Mouse (Mus musculus) forebrain, embryonic 13.5 days (tissue): Measurements from ENCODE around the gene Nxph3. TPM values are rescaled to one million over a fixed set of nuclear protein-coding genes. Genes with fewer than 3 reads are reported as not detected.
A peak's percentile ranks its signal among the peaks of the same experiment; 100 is the strongest.

Source experiments
- ATAC-seq: fragments of 200-750 bp; cut with Nextera tagmentation; 2 replicates; pipeline ENCODE4 v1.8.0; 2017
- H3K27ac ChIP-seq: fragments of 300-500 bp; sonication (generic); 2 replicates; pipeline ENCODE4 v1.5.1; 2015; ENCODE audit warnings: inconsistent platforms, mild to moderate bottlenecking, moderate library complexity
- H3K27me3 ChIP-seq: fragments of 300-500 bp; sonication (generic); 2 replicates; pipeline ENCODE4 v1.6.1; 2015; ENCODE audit warnings: mild to moderate bottlenecking, inconsistent platforms
- H3K36me3 ChIP-seq: fragments of 300-500 bp; sonication (generic); 2 replicates; pipeline ENCODE4 v1.6.1; 2015; ENCODE audit warnings: mild to moderate bottlenecking, inconsistent platforms; ENCODE audit not compliant: poor library complexity, severe bottlenecking
- H3K4me1 ChIP-seq: fragments of 300-500 bp; sonication (generic); 2 replicates; pipeline ENCODE4 v1.6.1; 2015; ENCODE audit warnings: inconsistent platforms
- H3K4me2 ChIP-seq: fragments of 300-500 bp; sonication (generic); 2 replicates; pipeline ENCODE4 v1.6.1; 2015; ENCODE audit warnings: inconsistent platforms, mild to moderate bottlenecking, moderate library complexity
- H3K4me3 ChIP-seq: fragments of 300-500 bp; sonication (generic); 2 replicates; pipeline ENCODE4 v1.5.1; 2015; ENCODE audit warnings: mild to moderate bottlenecking, inconsistent platforms
- H3K9ac ChIP-seq: fragments of 300-500 bp; sonication (generic); 2 replicates; pipeline ENCODE4 v1.6.1; 2015; ENCODE audit warnings: mild to moderate bottlenecking, inconsistent platforms
- H3K9me3 ChIP-seq: fragments of 300-500 bp; sonication (generic); replicated peaks from 2 replicates; pipeline ENCODE4 v1.6.1; 2016; ENCODE audit warnings: inconsistent platforms
- WGBS: fragments of 180-500 bp; shearing (Covaris S2); methylation state at CpG from one replicate; pipeline ENCODE4 v1.1.7; 2015; 5-methylcytosine and 5-hydroxymethylcytosine counted together
- polyA plus RNA-seq: library from polyadenylated mRNA; unstranded; fragments of >200 nt; fragmentation: Nextera tagmentation; extraction: Ambion mirVana; gene quantifications from 2 replicates; pipeline ENCODE4 v1.2.1, GENCODE M21; 2015

Nxph3 gene
- polyA plus RNA-seq, 1 experiment from 2014 or later = 2.2 TPM

DNA sequence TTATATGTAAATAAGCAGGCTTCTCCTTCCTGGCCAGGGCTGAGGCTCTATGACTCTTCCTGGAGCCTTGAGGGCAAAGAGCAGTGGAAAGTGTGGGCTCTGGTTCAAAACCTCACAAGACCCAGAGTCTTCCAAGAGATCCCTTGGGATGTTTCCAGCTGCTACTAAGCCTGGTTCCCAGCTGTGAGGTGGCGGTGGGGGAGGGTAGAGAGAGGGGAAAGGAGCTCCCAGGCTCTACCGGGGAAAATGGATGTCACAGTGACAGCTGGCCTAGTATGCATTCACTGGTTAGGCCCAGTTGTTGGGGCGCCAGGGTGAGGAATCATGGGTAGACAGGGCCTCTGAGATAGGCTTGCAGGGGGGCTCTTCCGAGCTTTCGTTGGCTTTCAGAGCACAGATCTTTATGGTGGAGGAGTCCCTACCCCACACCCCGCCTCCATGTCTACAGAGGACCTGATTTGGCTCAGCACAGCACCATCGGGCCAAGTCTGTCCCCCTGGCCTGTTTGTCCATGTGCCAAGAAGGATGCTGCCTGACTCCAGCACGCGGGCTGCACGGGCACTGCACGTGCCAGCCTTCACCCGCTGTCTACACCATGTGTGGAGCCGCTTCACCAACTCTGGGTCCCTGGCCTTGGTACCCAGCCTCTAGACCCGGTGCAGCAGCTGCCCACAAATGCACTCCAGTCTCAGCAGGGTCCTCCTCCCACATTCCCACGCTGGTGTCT, 24.2 kb upstream of the Nxph3 start:
- no peaks in the 10 kb centered on the region for H3K36me3 ChIP-seq
- no peak overlapping the region for H3K27ac ChIP-seq
- peaks cover 8% of the 10 kb centered on the region; the same call in 1 of the 2 replicates for H3K4me1 ChIP-seq
- H3K9ac ChIP-seq = no peak overlapping the region
- H3K4me3 ChIP-seq = no peak overlapping the region
- WGBS = 80% methylated on average over 15 of the region's 15 CpGs
- no peaks in the 10 kb centered on the region for H3K9me3 ChIP-seq
- no peak overlapping the region for H3K4me2 ChIP-seq
- 0 out of 2 replicates have a peak, but pooled peaks cover 10% of the 10 kb centered on the region for H3K27me3 ChIP-seq
- ATAC-seq = no peak

DNA sequence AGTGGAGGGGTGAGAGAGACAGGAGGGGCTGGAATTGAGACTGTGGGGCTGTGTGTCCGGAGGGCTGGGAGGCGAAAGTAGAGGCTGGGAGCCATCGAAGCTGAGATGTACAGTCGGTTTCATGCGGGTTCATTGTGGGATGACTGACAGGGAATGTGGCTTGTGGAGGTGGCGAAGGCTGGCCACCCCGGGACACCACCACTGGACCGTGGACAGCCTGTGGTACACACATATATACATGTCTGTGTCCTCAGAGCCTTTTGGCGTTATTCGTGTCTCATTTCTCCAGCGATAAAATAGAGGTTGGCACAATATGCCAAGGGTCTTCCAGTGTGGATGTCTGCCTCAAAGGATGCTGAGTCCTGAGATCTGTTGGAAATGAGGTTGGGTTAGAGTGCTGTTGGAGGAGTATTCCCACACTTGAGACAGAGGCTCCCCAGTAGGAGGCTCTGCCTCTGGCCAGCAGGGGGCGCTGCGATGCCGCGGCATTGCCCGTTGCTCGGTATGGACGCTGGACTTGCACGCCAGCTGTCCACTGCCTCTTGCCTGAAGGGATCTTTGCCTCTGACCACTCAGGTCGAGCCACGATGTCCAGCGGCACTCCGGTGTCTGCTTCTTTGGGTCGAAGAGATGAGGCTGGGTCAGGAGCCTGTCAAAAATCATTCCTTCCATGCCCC, 19.3 kb upstream of the Nxph3 start:
- no peak overlapping the region for H3K4me3 ChIP-seq
- peak; percentile 81 for ATAC-seq
- 22% methylated on average over 24 of the region's 24 CpGs for WGBS
- H3K36me3 ChIP-seq = no peaks in the 10 kb centered on the region
- no peaks in the 10 kb centered on the region for H3K9me3 ChIP-seq
- peak overlapping the region; percentile 44 for H3K4me2 ChIP-seq
- no peak overlapping the region; the same call in 1 of the 2 replicates for H3K9ac ChIP-seq
- no peak overlapping the region for H3K27ac ChIP-seq
- H3K4me1 ChIP-seq = peaks cover 5% of the 10 kb centered on the region; the same call in 1 of the 2 replicates
- H3K27me3 ChIP-seq = peaks cover 10% of the 10 kb centered on the region; the same call in 1 of the 2 replicates

DNA sequence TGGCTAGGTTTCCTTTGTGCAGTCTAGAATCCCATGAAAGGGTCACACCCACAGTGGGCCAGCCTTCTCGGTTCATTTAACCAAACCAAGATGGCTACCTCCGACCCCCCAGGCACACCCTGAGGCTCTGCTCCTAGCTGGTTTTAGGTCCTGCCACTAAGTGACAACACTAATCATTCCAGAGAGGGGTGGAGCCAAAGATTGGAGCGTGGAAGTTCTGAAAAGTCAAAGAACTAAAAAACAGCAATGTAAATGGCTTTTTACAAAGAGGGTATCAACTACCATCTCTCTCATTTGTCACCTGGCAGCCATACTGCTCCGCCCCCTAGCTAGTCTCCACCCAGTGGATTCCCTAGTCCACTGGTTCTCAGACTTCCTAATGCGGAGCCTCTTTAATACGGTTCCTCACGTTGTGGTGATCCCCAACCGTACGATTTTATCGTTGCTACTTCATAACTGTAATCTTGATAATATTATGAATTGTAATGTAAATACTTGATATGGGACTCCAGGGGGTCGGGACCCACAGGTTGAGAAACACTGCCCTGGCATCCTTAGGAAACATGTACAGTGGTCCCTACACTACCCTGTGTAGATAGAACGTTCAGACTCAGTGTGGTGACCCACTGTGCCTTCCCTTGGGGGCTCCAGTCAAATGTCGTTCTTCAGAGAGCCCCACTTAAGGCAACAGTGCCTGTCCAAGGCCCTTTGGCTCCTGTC, 18.1 kb upstream of the Nxph3 start:
- Histone ChIP-seq H3K4me1 (no peaks in the 10 kb centered on the region), H3K9ac (no peak overlapping the region), H3K4me2 (no peak overlapping the region), H3K27ac (no peak overlapping the region), H3K27me3 (peaks cover 10% of the 10 kb centered on the region; the same call in 1 of the 2 replicates), H3K36me3 (no peaks in the 10 kb centered on the region), H3K9me3 (no peaks in the 10 kb centered on the region), H3K4me3 (no peak overlapping the region)
- WGBS = 76% methylated on average over 13 of the region's 13 CpGs
- no peak for ATAC-seq

DNA sequence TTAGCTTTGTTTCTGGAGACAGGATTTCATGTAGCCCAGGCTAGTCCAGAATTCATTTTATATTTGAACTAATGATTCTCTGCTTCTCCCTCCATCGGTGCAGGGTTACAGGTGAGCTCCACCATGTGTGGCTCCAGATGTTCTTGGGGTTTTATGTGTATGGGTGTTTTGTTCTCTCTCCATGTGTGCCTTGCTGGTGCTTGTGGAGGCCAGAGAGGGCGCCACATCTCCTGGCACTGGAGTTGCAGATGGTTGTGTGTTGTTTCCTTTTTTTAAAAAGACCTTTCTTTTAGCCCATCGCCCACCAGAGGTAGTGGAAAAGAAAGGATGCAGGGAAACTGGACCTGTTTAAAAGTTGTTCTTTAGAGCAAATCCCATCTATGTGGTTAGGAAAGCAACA, 13.9 kb upstream of the Nxph3 start:
- H3K4me1 ChIP-seq = no peaks in the 10 kb centered on the region
- 80% methylated on average over 3 of the region's 3 CpGs for WGBS
- no peaks in the 10 kb centered on the region for H3K9me3 ChIP-seq
- peaks cover 4% of the 10 kb centered on the region; the same call in 1 of the 2 replicates for H3K27me3 ChIP-seq
- H3K36me3 ChIP-seq = no peaks in the 10 kb centered on the region
- no peak overlapping the region for H3K27ac ChIP-seq
- no peak for ATAC-seq
- H3K9ac ChIP-seq = no peak overlapping the region
- no peak overlapping the region for H3K4me3 ChIP-seq
- no peak overlapping the region for H3K4me2 ChIP-seq

DNA sequence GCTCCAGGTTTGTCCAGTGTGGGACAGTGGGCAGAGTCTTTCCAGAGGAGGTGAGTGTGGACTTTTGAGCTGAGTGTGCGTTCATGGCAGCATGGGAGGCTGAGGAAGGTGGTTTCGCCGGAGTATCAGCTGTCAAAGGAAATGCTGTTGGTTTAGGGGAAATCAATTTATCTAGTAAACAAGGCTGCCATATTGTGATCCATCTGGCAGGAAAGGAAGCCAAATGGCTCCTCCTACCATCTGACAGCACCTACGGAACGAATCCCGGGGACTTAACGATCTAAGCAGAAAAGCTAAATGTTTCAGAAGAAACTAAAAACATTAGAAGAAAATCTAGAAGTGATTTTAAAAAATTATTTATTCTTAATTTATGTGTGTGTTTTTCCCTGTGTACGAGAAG, 12.9 kb upstream of the Nxph3 start:
- no peaks in the 10 kb centered on the region for H3K36me3 ChIP-seq
- no peak overlapping the region for H3K4me2 ChIP-seq
- no peak for ATAC-seq
- 82% methylated on average over 8 of the region's 8 CpGs for WGBS
- no peak overlapping the region for H3K9ac ChIP-seq
- H3K4me3 ChIP-seq = no peak overlapping the region
- no peaks in the 10 kb centered on the region for H3K4me1 ChIP-seq
- no peaks in the 10 kb centered on the region; the same call in 1 of the 2 replicates for H3K27me3 ChIP-seq
- peak overlapping the region; percentile 55; the same call in 1 of the 2 replicates for H3K27ac ChIP-seq
- H3K9me3 ChIP-seq = no peaks in the 10 kb centered on the region

DNA sequence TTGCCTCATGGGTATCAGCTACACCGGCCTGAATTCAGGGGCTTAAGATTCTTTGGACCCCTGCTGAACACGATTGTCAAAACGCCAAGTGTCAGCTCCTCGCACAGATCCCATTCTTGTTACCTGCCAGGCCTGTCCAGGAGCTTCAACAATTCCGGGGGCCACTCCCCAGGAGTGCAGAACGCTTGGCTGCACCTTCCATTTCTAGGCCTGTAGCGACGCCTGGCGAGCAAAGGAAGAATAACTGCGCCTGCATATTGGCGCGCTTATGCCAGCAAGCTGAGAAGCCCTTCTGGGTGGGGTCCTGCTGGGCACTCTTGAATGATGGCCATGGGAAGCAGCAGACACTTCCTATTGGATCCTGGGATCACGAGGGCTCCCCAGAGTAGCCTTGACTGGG, 7.2 kb upstream of the Nxph3 start:
- no peaks in the 10 kb centered on the region for H3K36me3 ChIP-seq
- H3K4me3 ChIP-seq = peak overlapping the region; percentile 19
- no peaks in the 10 kb centered on the region for H3K9me3 ChIP-seq
- no peak overlapping the region for H3K27ac ChIP-seq
- WGBS = under 1% methylated on average over 13 of the region's 13 CpGs
- peaks cover 28% of the 10 kb centered on the region for H3K4me1 ChIP-seq
- peaks cover 7% of the 10 kb centered on the region for H3K27me3 ChIP-seq
- ATAC-seq = peak; percentile 20
- H3K9ac ChIP-seq = peak overlapping the region; percentile 41
- peak overlapping the region; percentile 52 for H3K4me2 ChIP-seq

DNA sequence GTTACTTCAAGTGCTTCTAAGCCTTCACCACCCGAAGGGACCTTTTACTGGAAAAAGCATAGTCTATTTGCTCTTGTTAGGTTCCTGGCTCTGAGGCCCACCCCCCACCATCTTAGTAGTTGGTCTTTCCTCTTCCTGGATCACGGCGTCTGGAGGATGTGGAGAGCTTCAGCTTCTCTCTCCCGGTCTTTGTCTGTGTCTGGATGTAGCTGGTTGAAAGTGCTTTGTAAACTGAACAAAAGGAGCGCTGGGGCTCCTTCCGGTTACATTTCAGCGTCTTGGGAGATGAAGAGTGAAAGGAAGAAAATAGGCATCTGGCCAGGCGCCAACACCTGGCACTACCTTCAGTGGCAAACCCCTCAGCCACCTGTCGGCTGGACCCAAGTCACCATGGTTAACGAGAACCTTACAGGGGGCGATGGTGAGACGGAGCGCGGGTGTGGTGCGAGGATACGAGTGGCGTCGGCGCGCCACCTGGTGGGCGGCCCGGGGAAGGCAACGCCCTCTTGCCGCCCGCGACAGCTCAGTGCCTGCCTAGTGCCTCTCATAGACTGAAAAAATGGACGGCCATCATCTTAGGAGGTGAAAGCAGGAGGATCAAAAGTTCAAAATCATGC, 6.2 kb upstream of the Nxph3 start:
- H3K4me3 ChIP-seq = peak overlapping the region; percentile 26
- WGBS = 4% methylated on average over 27 of the region's 27 CpGs
- H3K27me3 ChIP-seq = peaks cover 17% of the 10 kb centered on the region
- peaks cover 38% of the 10 kb centered on the region for H3K4me1 ChIP-seq
- peak overlapping the region; percentile 37 for H3K9ac ChIP-seq
- peak; percentile 84 for ATAC-seq
- no peaks in the 10 kb centered on the region for H3K9me3 ChIP-seq
- no peaks in the 10 kb centered on the region for H3K36me3 ChIP-seq
- H3K27ac ChIP-seq = peak overlapping the region; percentile 35; the same call in 1 of the 2 replicates
- peak overlapping the region; percentile 55 for H3K4me2 ChIP-seq

DNA sequence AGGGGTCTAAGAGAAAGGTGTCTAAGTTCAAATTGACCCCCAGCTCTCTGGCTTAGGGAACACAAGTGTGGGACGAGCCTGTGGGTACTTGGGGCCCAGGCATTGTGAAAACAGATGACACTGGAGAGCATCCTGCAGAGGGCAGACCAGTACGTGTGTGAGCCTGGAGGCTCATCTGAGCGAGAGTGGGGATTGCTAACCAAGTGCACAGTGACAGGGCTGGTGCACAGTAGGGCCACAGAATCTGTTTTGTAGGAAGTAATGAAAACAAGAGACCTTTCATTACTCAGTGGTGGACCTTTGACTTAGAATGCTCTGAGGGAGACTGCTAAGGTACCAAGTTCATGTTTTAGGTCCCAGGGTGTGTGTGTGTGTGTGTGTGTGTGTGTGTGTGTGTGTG, 5.6 kb upstream of the Nxph3 start:
- no peak overlapping the region for H3K4me3 ChIP-seq
- no peak for ATAC-seq
- H3K4me1 ChIP-seq = peaks cover 44% of the 10 kb centered on the region
- H3K9ac ChIP-seq = no peak overlapping the region; the same call in 1 of the 2 replicates
- no peaks in the 10 kb centered on the region for H3K9me3 ChIP-seq
- no peak overlapping the region for H3K4me2 ChIP-seq
- no peaks in the 10 kb centered on the region for H3K36me3 ChIP-seq
- H3K27ac ChIP-seq = no peak overlapping the region; the same call in 1 of the 2 replicates
- WGBS = 56% methylated on average over 3 of the region's 3 CpGs
- peaks cover 23% of the 10 kb centered on the region for H3K27me3 ChIP-seq

DNA sequence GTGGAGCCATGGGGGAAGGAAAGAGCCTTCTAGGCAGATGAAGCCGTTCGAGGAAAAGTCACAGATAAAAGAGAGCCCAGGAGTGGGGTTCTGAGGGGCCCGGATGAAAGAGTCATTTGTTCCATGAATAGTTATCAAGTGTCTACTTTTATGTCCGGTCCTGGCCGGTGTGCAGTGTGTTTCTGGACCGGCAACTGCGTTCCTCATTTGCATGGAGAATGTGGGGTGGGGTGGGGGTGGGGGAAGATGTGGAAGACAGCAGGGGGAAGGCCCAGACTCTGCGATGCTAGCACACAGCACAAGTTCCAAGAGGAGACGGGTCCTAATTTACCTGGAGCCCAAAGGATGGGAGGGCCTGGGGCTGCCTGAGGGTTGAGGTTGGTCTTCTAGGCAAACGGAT, 4.9 kb upstream of the Nxph3 start:
- Histone ChIP-seq H3K27ac (no peak overlapping the region), H3K4me1 (peaks cover 51% of the 10 kb centered on the region), H3K27me3 (peaks cover 30% of the 10 kb centered on the region), H3K4me3 (no peak overlapping the region), H3K9ac (no peak overlapping the region), H3K9me3 (no peaks in the 10 kb centered on the region), H3K36me3 (no peaks in the 10 kb centered on the region), H3K4me2 (no peak overlapping the region)
- WGBS = 60% methylated on average over 10 of the region's 10 CpGs
- no peak for ATAC-seq

DNA sequence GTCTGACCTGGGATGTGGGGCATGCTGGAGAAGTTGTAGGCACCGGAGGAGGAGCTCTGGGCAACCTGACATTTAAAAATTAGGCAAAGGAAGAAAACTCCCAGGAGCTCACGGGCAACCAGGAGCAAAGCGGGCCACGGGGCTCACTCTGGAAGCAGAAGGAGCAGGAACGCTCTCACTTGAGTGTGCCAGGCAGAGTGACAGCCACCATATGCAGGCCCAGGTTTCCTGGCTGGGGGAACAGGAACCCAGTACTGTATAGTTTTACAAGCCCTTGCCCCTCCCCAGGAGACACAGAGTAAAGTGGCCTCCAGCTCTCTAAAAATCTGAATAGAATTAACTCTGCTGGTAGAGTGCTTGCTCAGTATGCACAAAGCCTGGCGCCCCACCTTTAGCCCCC, 2.8 kb upstream of the Nxph3 start:
- H3K9me3 ChIP-seq = no peaks in the 10 kb centered on the region
- no peaks in the 10 kb centered on the region for H3K36me3 ChIP-seq
- no peak overlapping the region for H3K9ac ChIP-seq
- no peak overlapping the region for H3K27ac ChIP-seq
- peak overlapping the region; percentile 8; the same call in 1 of the 2 replicates for H3K4me2 ChIP-seq
- H3K4me1 ChIP-seq = peaks cover 61% of the 10 kb centered on the region
- no peak overlapping the region for H3K4me3 ChIP-seq
- H3K27me3 ChIP-seq = peaks cover 51% of the 10 kb centered on the region
- WGBS = 66% methylated on average over 6 of the region's 6 CpGs
- ATAC-seq = no peak

DNA sequence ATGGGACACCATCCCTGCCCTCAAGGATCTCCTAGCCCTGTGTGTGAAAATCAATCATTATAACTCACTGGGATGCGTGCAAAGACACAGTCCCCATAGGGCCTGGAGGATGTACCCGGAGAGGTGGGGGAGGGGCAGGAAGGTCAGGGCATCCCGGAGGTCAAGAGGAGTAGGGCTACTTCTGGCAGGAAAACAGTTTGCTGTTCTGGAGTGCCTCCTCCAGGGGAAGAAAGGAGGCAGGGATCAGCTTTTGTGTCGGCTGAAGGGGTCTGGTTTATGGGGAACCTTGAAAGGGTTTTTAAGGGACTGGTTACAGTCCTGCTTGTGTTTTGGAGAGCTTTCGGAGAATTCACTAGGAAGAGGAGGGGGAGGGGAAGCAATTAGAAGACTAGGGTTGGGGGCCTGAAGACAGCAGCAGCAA, 2.1 kb upstream of the Nxph3 start:
- Histone ChIP-seq H3K4me1 (peaks cover 57% of the 10 kb centered on the region), H3K9me3 (no peaks in the 10 kb centered on the region), H3K36me3 (no peaks in the 10 kb centered on the region), H3K4me2 (peak overlapping the region; percentile 8; the same call in 1 of the 2 replicates), H3K27me3 (peaks cover 58% of the 10 kb centered on the region), H3K27ac (no peak overlapping the region), H3K4me3 (no peak overlapping the region), H3K9ac (no peak overlapping the region)
- WGBS = 4% methylated on average over 5 of the region's 5 CpGs
- ATAC-seq = no peak
